Mouse (Mus musculus): ENCODE results near the gene Zfp282.
A peak's percentile ranks its signal among the peaks of the same experiment; 100 is the strongest.

Zfp282 gene

GRCm38 (mm10) chr6:47899416-47899815 lies 22.4 kb downstream of the Zfp282 start:
- no peak for DNase-seq (ENCODE audit: low read depth, low spot score)

DNA sequence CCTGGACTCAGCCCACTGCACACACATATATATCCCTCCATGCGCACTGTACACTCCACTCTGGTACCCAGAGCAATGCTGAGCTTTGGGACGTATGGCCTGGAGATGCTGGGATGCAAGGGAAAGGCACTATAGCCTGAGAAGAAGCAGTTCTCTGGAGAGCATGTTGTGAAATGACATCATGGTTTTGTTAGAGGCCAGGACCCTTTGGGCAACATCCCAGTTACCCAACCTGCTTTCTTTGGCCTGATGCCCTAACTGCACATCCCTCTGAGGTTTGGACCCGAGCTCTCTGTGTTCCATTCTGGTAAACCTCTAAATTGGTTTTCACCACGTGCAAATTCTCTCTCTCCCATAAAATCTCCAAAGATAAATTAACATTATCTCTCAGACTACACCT lies 26.6 kb downstream of the Zfp282 start:
- no peak for DNase-seq (ENCODE audit: low read depth, low spot score)

GRCm38 (mm10) chr6:47904361-47904760 lies 27.4 kb downstream of the Zfp282 start:
- no peak for DNase-seq (ENCODE audit: low read depth, low spot score)

- no peak for DNase-seq (ENCODE audit: low read depth, low spot score)
Measured at GRCm38 (mm10) chr6:47904917-47905695, 28.1 kb downstream of the Zfp282 start.

DNA sequence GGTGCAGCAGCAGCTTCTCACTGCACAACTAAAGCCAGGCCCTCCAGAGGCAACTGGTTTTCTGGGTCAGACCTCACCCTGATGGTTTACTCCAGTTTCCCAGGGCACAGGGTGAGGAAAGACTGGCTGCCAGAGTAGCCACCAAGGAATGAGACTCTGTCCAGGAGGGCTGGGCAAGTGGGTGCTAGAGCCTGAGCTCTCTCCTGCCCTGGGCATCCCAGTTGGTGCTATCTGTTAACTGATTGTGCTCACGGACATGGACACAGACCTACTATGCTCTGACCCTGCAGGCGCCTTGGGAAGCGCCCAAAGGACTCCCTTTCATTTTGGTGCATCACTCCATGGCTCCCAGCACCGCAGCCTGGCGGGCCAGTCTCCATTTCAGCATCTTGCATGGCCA lies 29.3 kb downstream of the Zfp282 start:
- no peak for DNase-seq (ENCODE audit: low read depth, low spot score)

GRCm38 (mm10) chr6:47909007-47909406 lies 32.0 kb downstream of the Zfp282 start:
- no peak for DNase-seq (ENCODE audit: low read depth, low spot score)

GRCm38 (mm10) chr6:47911650-47912049 lies 34.6 kb downstream of the Zfp282 start:
- no peak for DNase-seq (ENCODE audit: low read depth, low spot score)

- no peak for DNase-seq (ENCODE audit: low read depth, low spot score)
Measured at GRCm38 (mm10) chr6:47912991-47913390, 36.0 kb downstream of the Zfp282 start.

- no peak for DNase-seq (ENCODE audit: low read depth, low spot score)
Measured at GRCm38 (mm10) chr6:47917051-47917450, 40.0 kb downstream of the Zfp282 start.

DNA sequence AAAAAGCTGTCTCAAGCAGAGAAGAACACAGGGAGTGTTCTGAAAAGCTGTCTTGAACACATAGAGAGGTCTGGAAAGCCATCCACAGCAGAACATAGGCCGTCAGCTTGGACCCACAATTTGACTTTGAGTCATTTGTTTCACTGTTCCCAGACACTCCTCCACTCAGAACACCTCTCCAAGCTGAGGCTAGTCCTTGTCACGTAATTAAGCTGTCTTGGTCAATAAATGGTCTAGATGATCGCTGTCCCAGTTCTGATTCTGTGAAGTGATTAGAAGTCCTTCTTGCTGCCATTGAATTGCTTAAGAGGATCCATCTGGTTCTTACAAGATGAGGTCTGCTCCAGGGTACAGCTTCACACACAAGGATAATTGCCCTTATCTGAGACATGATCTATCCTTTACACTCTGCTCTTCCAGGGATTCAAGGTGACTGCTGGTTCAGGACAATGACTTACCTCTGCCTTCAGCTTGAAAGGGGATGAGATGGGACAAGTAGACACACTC lies 41.8 kb downstream of the Zfp282 start:
- DNase-seq (ENCODE audit: low read depth, low spot score) = no peak

- no peak for DNase-seq (ENCODE audit: low read depth, low spot score)
Measured at GRCm38 (mm10) chr6:47919646-47920446, 42.8 kb downstream of the Zfp282 start.

- peak; percentile 93 for DNase-seq (ENCODE audit: low read depth, low spot score)
Measured at GRCm38 (mm10) chr6:47920447-47921340, 43.7 kb downstream of the Zfp282 start, which contains the start of gene Zfp212. Zfp212 (plus strand) TSS chr6:47920476.

- no peak for DNase-seq (ENCODE audit: low read depth, low spot score)
Measured at GRCm38 (mm10) chr6:47942461-47942860, 65.5 kb downstream of the Zfp282 start.

GRCm38 (mm10) chr6:47943021-47943691 lies 66.2 kb downstream of the Zfp282 start:
- DNase-seq (ENCODE audit: low read depth, low spot score) = peak; percentile 75

GRCm38 (mm10) chr6:47943721-47944120 lies 66.7 kb downstream of the Zfp282 start:
- DNase-seq (ENCODE audit: low read depth, low spot score) = no peak

DNA sequence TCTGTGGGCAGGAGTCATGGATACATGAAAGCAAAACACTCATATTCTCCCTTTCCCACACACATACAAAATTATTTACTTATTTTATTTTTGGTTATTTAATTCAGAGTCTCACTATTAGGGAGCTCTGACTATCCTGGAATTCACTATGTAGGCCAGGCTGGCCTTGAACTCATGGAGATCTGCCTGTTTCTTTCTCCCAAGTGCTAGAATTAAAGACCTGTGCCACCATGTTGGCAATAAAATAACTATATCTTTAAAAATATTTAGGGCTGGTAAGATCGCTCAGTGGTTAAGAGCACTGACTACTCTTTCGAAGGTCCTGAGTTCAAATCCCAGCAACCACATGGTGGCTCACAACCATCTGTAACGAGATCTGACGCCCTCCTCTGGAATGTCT lies 70.4 kb downstream of the Zfp282 start:
- DNase-seq (ENCODE audit: low read depth, low spot score) = no peak

- peak; percentile 94 for DNase-seq (ENCODE audit: low read depth, low spot score)
Measured at GRCm38 (mm10) chr6:47953191-47953726, 76.3 kb downstream of the Zfp282 start, which contains the start of gene Zfp956. Zfp956 (plus strand) TSS chr6:47953390.

DNA sequence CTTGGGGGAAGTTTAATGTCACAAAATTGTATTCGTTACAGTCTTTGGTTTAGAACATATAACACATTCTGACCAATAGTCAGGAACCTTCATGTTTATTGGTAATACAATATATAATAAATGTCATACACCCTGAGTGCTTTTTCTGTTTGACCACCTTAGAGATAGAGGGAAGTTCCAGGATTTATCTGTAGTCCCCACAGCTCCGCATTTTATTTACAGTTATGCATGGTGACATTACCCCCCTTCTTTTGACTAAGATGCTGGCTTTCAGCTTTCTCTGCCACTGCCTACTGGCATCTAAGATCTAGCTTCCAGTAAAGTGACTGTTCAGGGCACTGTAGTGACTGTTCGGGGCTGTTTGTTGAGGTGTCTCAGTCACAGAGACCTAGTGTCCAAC lies 77.4 kb downstream of the Zfp282 start:
- DNase-seq (ENCODE audit: low read depth, low spot score) = no peak

DNA sequence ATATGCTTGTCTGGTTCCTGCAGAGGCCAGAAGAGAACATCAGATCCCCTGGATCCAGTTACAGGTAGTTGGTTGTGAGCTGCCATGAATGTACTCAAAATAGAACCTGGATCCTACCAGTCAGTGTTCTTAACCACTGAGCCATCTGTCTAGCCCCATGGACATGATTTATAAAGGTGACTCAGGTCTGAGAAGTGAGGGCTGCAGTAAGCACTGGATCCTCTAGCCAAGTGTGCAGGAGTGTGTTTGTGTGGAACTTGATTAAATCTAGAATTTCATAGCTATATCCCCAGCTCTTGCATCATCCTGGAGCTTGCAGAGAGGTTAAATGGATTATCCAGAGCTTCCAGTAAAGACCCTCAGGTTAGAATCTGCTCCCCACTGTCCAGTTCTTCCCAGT lies 80.8 kb downstream of the Zfp282 start:
- no peak for DNase-seq (ENCODE audit: low read depth, low spot score)

Data from CD4-positive helper T cell, adult 2 months (primary cell).